Mouse (Mus musculus) CH12.LX (cell line): Measurements from ENCODE around the gene Card11. TPM values are rescaled to one million over a fixed set of nuclear protein-coding genes. Genes with fewer than 3 reads are reported as not detected.

Source experiments
- DNase-seq: peaks from one replicate; pipeline ENCODE4 v3.0.0-alpha.2; 2013; ENCODE audit errors: extremely low read depth
- H3K27ac ChIP-seq: 2 replicates; pipeline ENCODE4 v1.5.1; 2012; ENCODE audit warnings: low read depth, mild to moderate bottlenecking, control low read depth, moderate library complexity; ENCODE audit not compliant: insufficient read depth
- H3K27me3 ChIP-seq: replicated peaks from 2 replicates; pipeline ENCODE3; 2012; ENCODE audit warnings: inconsistent platforms
- H3K36me3 ChIP-seq, 2 experiments: replicated peaks in 1 of 2; 2 replicates each; pipeline versions ENCODE3 to v1.6.1; 2012; ENCODE audit warnings: inconsistent platforms in 1 of 2, low read length in 1 of 2, mild to moderate bottlenecking in 1 of 2, mixed read lengths in 1 of 2, moderate library complexity in 1 of 2; ENCODE audit not compliant: control insufficient read depth in 1 of 2, insufficient read depth in 1 of 2
- H3K4me1 ChIP-seq, 2 experiments: 2 replicates each; pipeline ENCODE4 v1.6.1; 2012; ENCODE audit warnings: inconsistent platforms in 1 of 2, moderate library complexity in 1 of 2; ENCODE audit not compliant: insufficient read depth in 2 of 2, control insufficient read depth in 1 of 2
- H3K4me2 ChIP-seq: 2 replicates; pipeline ENCODE4 v1.6.1; 2012; ENCODE audit warnings: low read depth, mild to moderate bottlenecking, control low read depth; ENCODE audit not compliant: poor library complexity, insufficient read depth, severe bottlenecking
- H3K4me3 ChIP-seq, 3 experiments: fragments of 150-350 bp in 1 of 3; sonication (generic) in 1 of 3; replicated peaks in 1 of 3; 2 replicates each; pipeline versions ENCODE3 to v1.5.1; 2011 to 2012; ENCODE audit warnings: low read depth in 2 of 3, low read length in 2 of 3, mild to moderate bottlenecking in 2 of 3, moderate library complexity in 2 of 3, control low read depth in 1 of 3, improper control_type of control experiment in 1 of 3, inconsistent platforms in 1 of 3, mixed read lengths in 1 of 3; ENCODE audit not compliant: poor library complexity in 1 of 3
- H3K79me2 ChIP-seq: replicated peaks from 2 replicates; pipeline ENCODE4 v1.6.1; 2012; ENCODE audit warnings: mild to moderate bottlenecking, moderate library complexity; ENCODE audit not compliant: control insufficient read depth, poor library complexity, insufficient read depth, severe bottlenecking; ENCODE audit errors: extremely low read depth
- H3K9ac ChIP-seq: 2 replicates; pipeline ENCODE4 v1.6.1; 2012; ENCODE audit warnings: low read depth, mild to moderate bottlenecking, control low read depth, moderate library complexity; ENCODE audit not compliant: insufficient read depth
- H3K9me3 ChIP-seq: replicated peaks from 2 replicates; pipeline ENCODE3; 2012; ENCODE audit warnings: low read length, inconsistent platforms, mixed read lengths
- BHLHE40 ChIP-seq: IDR thresholded peaks from 2 replicates; pipeline ENCODE4 v1.6.1; 2011; ENCODE audit warnings: mild to moderate bottlenecking, low read depth, low read length, improper control_type of control experiment
- CHD2 ChIP-seq: IDR thresholded peaks from 2 replicates; pipeline ENCODE4 v1.6.1; 2011; ENCODE audit warnings: low read length, improper control_type of control experiment
- CTCF ChIP-seq, 2 experiments: IDR thresholded peaks in 1 of 2; conservative IDR thresholded peaks in 1 of 2; 2 replicates each; pipeline ENCODE4 v1.5.1; 2011 to 2012; ENCODE audit warnings: low read depth in 2 of 2, low read length in 2 of 2, improper control_type of control experiment in 1 of 2, inconsistent platforms in 1 of 2, mild to moderate bottlenecking in 1 of 2, moderate library complexity in 1 of 2
- E2F4 ChIP-seq: IDR thresholded peaks from 2 replicates; pipeline ENCODE4 v1.6.1; 2011; ENCODE audit warnings: low read depth, low read length, improper control_type of control experiment; ENCODE audit not compliant: insufficient replicate concordance
- EP300 ChIP-seq: IDR thresholded peaks from 2 replicates; pipeline ENCODE4 v1.6.1; 2011; ENCODE audit warnings: low read length, improper control_type of control experiment
- ETS1 ChIP-seq: conservative IDR thresholded peaks from 2 replicates; pipeline ENCODE4 v1.6.1; 2012; ENCODE audit warnings: low read depth, mild to moderate bottlenecking, inconsistent platforms, low read length, improper control_type of control experiment, moderate library complexity
- GABPA ChIP-seq: IDR thresholded peaks from 2 replicates; pipeline ENCODE4 v1.6.1; 2012; ENCODE audit warnings: low read depth, low read length, improper control_type of control experiment, inconsistent platforms; ENCODE audit not compliant: insufficient replicate concordance
- IRF4 ChIP-seq: IDR thresholded peaks from 2 replicates; pipeline ENCODE4 v1.6.1; 2014; ENCODE audit warnings: low read depth, mild to moderate bottlenecking, inconsistent platforms, low read length, improper control_type of control experiment
- JUN ChIP-seq: IDR thresholded peaks from 2 replicates; pipeline ENCODE4 v1.6.1; 2011; ENCODE audit warnings: low read depth, mild to moderate bottlenecking, low read length, improper control_type of control experiment, moderate library complexity; ENCODE audit not compliant: insufficient read depth
- JUND ChIP-seq: conservative IDR thresholded peaks from 2 replicates; pipeline ENCODE4 v1.6.1; 2011; ENCODE audit warnings: low read depth, low read length, improper control_type of control experiment
- KAT2A ChIP-seq: IDR thresholded peaks from 2 replicates; pipeline ENCODE4 v1.6.1; 2012; ENCODE audit warnings: low read length, improper control_type of control experiment, inconsistent platforms; ENCODE audit not compliant: insufficient replicate concordance
- MAFK ChIP-seq: IDR thresholded peaks from 2 replicates; pipeline ENCODE4 v1.6.1; 2011; ENCODE audit warnings: low read length, improper control_type of control experiment; ENCODE audit not compliant: insufficient replicate concordance
- MAX ChIP-seq: IDR thresholded peaks from 2 replicates; pipeline ENCODE4 v1.6.1; 2011; ENCODE audit warnings: low read length, improper control_type of control experiment
- MAZ ChIP-seq: IDR thresholded peaks from 2 replicates; pipeline ENCODE4 v1.6.1; 2012; ENCODE audit warnings: low read depth, mild to moderate bottlenecking, inconsistent platforms, low read length, improper control_type of control experiment, moderate library complexity
- MEF2A ChIP-seq: IDR thresholded peaks from 2 replicates; pipeline ENCODE4 v1.6.1; 2014; ENCODE audit warnings: low read depth, mild to moderate bottlenecking, inconsistent platforms, low read length, improper control_type of control experiment, borderline replicate concordance
- MYC ChIP-seq: IDR thresholded peaks from 2 replicates; pipeline ENCODE4 v1.6.1; 2011; ENCODE audit warnings: low read depth, mild to moderate bottlenecking, improper control_type of control experiment, low read length
- NRF1 ChIP-seq: IDR thresholded peaks from 2 replicates; pipeline ENCODE4 v1.6.1; 2014; ENCODE audit warnings: low read depth, mild to moderate bottlenecking, inconsistent platforms, low read length, improper control_type of control experiment, moderate library complexity
- POLR2A ChIP-seq: IDR thresholded peaks from 2 replicates; pipeline ENCODE4 v1.6.1; 2011; ENCODE audit warnings: low read depth, mild to moderate bottlenecking, improper control_type of control experiment, low read length
- RAD21 ChIP-seq: IDR thresholded peaks from 2 replicates; pipeline ENCODE4 v1.6.1; 2011; ENCODE audit warnings: low read depth, mild to moderate bottlenecking, low read length, improper control_type of control experiment, moderate library complexity
- RCOR1 ChIP-seq: conservative IDR thresholded peaks from 2 replicates; pipeline ENCODE4 v1.6.1; 2012; ENCODE audit warnings: low read depth, mild to moderate bottlenecking, inconsistent platforms, low read length, improper control_type of control experiment
- SIN3A ChIP-seq: IDR thresholded peaks from 2 replicates; pipeline ENCODE4 v1.6.1; 2012; ENCODE audit warnings: low read length, improper control_type of control experiment, inconsistent platforms
- TBP ChIP-seq: conservative IDR thresholded peaks from 2 replicates; pipeline ENCODE4 v1.6.1; 2011; ENCODE audit warnings: low read depth, low read length, improper control_type of control experiment
- TCF12 ChIP-seq: IDR thresholded peaks from 2 replicates; pipeline ENCODE4 v1.6.1; 2014; ENCODE audit warnings: low read depth, mild to moderate bottlenecking, inconsistent platforms, low read length, improper control_type of control experiment
- USF1 ChIP-seq: IDR thresholded peaks from 2 replicates; pipeline ENCODE4 v1.6.1; 2014; ENCODE audit warnings: low read depth, mild to moderate bottlenecking, inconsistent platforms, low read length, improper control_type of control experiment
- ZC3H11A ChIP-seq: IDR thresholded peaks from 2 replicates; pipeline ENCODE4 v1.6.1; 2012; ENCODE audit warnings: low read depth, mild to moderate bottlenecking, inconsistent platforms, low read length, improper control_type of control experiment
- ZKSCAN1 ChIP-seq: IDR thresholded peaks from 2 replicates; pipeline ENCODE4 v1.6.1; 2012; ENCODE audit warnings: low read depth, inconsistent platforms, low read length, improper control_type of control experiment, borderline replicate concordance
- ZMIZ1 ChIP-seq: IDR thresholded peaks from 2 replicates; pipeline ENCODE4 v1.6.1; 2012; ENCODE audit warnings: low read depth, mild to moderate bottlenecking, inconsistent platforms, low read length, improper control_type of control experiment
- ZNF384 ChIP-seq: IDR thresholded peaks from 2 replicates; pipeline ENCODE4 v1.6.1; 2012; ENCODE audit warnings: low read depth, low read length, improper control_type of control experiment, inconsistent platforms
- dilution Hi-C: fragments of 300-500 bp; cut with MboI; formaldehyde crosslinking; loops from 2 replicates; pipeline ENCODE4 v1.14.3; 2020; ENCODE audit warnings: low sequenced_read_pairs; ENCODE audit not compliant: extremely low pct_unique_long_range_greater_than_20kb, extremely low pct_ligation_motif_present
- in situ Hi-C: fragments of 300-500 bp; cut with MboI; formaldehyde crosslinking; loops from 3 replicates; pipeline ENCODE4 v1.14.3; 2019; ENCODE audit warnings: low sequenced_read_pairs, low pct_ligation_motif_present, low pct_unique_long_range_greater_than_20kb, mixed read lengths
- polyA plus RNA-seq: library from polyadenylated mRNA; unstranded; fragments of >175 nt; gene quantifications from 2 replicates; pipeline ENCODE4 v1.2.1, GENCODE M21; 2012; ENCODE audit warnings: low read depth; ENCODE audit not compliant: insufficient read length
- total RNA-seq, 2 experiments: library from RNA; depleted of rRNA; stranded (reverse); fragments of 300-350 nt in 1 of 2; fragments of >200 nt in 1 of 2; gene quantifications; 2 replicates each; pipeline ENCODE4 v1.2.3; 2012 to 2014

Card11 gene
- total and polyA plus RNA-seq, 3 experiments: 16.1 to 84.6 (median 31.9) TPM

- TF ChIP-seq GABPA (no peak), JUND (no peak)
These were observed 52.4 kb downstream of the Card11 start (continued) for GRCm38 (mm10) chr5:140948009-140948408.

- dilution Hi-C loops: no loop called here
- DNase-seq: no peak
- H3K4me1 ChIP-seq: peaks cover 42 to 67% of the 10 kb centered on the region in 2 experiments
- no peak overlapping the region for H3K4me2 ChIP-seq
- TF ChIP-seq MYC (no peak), GABPA (no peak), RCOR1 (no peak), POLR2A (no peak), MEF2A (no peak), ZNF384 (no peak), E2F4 (no peak), CTCF (conservative IDR thresholded peaks at IDR 0.05 in 1 of 2, IDR thresholded peaks at IDR 0.05 in 1 of 2; ENCODE audit: low read depth in 2 of 2, low read length in 2 of 2) (no peak), BHLHE40 (no peak), RAD21 (no peak), ZC3H11A (no peak), KAT2A (no peak), USF1 (no peak), ZMIZ1 (no peak)
- TF ChIP-seq, all 38 proteins: peak for 0
- H3K27ac ChIP-seq: peak overlapping the region; percentile 92
- no peak overlapping the region for H3K9ac ChIP-seq
- in situ Hi-C loops: loop anchor here (5.0 kb wide), 1 partner anchor 46 kb away; no protein-coding TSS in a partner anchor
- H3K4me3 ChIP-seq: no peak overlapping the region
- H3K36me3 ChIP-seq: peaks cover 38 to 71% of the 10 kb centered on the region in 2 experiments
- H3K79me2 ChIP-seq: peaks cover 41% of the 10 kb centered on the region
- H3K27me3 ChIP-seq: no peaks in the 10 kb centered on the region
- peaks cover 20% of the 10 kb centered on the region for H3K9me3 ChIP-seq
These were observed 54.3 kb downstream of the Card11 start for GRCm38 (mm10) chr5:140946034-140946433.

DNA sequence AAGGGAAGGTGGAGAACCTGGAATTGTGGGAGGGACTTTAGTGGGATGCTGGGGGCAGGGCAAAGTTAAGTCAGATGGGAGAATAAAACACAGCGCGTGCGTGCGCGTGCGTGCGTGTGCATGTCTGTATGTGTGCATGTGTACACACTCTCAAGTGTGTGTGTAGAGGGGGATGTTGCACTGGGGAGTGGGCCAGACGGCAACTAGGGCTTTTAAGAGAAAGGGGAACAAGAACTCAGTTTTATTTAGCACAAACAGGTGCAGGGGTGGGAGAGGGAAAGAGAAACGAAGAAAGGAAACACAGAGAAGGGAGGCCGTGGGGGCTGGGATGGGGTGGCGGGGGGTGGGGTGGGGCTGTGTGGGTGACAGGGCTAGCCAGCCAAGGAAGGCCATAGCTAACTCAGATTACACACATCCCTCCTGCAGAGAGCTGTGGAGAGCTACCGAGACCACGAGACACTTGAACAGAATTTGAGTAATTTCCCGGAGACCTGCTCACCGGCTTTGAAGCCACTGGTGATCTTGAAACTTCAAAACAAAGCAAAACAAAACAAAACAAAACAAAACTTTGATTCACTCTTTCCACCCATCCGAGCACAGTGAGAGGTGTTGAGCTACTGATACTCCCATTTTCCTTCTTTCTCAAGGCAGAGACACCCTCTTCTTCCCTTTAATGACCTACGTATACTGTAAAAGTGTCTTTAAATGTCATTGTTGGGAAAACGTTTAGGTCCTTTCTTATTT is 55.8 kb downstream of the Card11 start:
- no peaks in the 10 kb centered on the region for H3K27me3 ChIP-seq
- peaks cover 38 to 70% of the 10 kb centered on the region in 2 experiments for H3K36me3 ChIP-seq
- H3K9ac ChIP-seq: no peak overlapping the region; the same call in 1 of the 2 replicates
- H3K27ac ChIP-seq: peak overlapping the region; percentile 81
- peak; percentile 67 for DNase-seq
- in situ Hi-C loops: loop anchor here (5.0 kb wide), 1 partner anchor 48 kb away; no protein-coding TSS in a partner anchor
- dilution Hi-C loops: no loop called here
- TF ChIP-seq NRF1 (peak; percentile 79), TCF12 (peak; percentile 89), ZMIZ1 (no peak), MYC (peak; percentile 41; the same call in 1 of the 2 replicates), KAT2A (no peak), RCOR1 (no peak), TBP (no peak), SIN3A (no peak), JUND (0 out of 2 replicates have a peak, but pooled peaks have one; percentile 39), ZKSCAN1 (no peak), MAFK (no peak), POLR2A (peak; percentile 16; the same call in 1 of the 2 replicates), IRF4 (peak; percentile 59), CHD2 (peak; percentile 63; the same call in 1 of the 2 replicates), USF1 (no peak), MAX (no peak), EP300 (peak; percentile 37; the same call in 1 of the 2 replicates), JUN (no peak), BHLHE40 (peak; percentile 82), ETS1 (peak; percentile 9; the same call in 1 of the 2 replicates), MEF2A (peak; percentile 86), MAZ (no peak)
- TF ChIP-seq, all 38 proteins: peak for 11
- Histone ChIP-seq H3K4me3 (peak overlapping the region in 1 of 3 experiments; percentile 6), H3K4me1 (peaks cover 38 to 71% of the 10 kb centered on the region in 2 experiments), H3K9me3 (peaks cover 11% of the 10 kb centered on the region), H3K4me2 (peak overlapping the region; percentile 2), H3K79me2 (peaks cover 38% of the 10 kb centered on the region)
